Mouse (Mus musculus) adrenal gland, postnatal 14 days (tissue): ENCODE results near the gene 4933405L10Rik. TPM values are rescaled to one million over a fixed set of nuclear protein-coding genes. Genes with fewer than 3 reads are reported as not detected.

Source experiments
- DNase-seq: peaks from one replicate; pipeline ENCODE4 v3.0.0; 2021; ENCODE audit warnings: mixed read lengths
- total RNA-seq: library from RNA; stranded (reverse); gene quantifications from 2 replicates; pipeline ENCODE4 v1.2.3, GENCODE M21; 2021

The 4933405L10Rik gene
- total RNA-seq, 1 experiment from 2014 or later = not detected

DNA sequence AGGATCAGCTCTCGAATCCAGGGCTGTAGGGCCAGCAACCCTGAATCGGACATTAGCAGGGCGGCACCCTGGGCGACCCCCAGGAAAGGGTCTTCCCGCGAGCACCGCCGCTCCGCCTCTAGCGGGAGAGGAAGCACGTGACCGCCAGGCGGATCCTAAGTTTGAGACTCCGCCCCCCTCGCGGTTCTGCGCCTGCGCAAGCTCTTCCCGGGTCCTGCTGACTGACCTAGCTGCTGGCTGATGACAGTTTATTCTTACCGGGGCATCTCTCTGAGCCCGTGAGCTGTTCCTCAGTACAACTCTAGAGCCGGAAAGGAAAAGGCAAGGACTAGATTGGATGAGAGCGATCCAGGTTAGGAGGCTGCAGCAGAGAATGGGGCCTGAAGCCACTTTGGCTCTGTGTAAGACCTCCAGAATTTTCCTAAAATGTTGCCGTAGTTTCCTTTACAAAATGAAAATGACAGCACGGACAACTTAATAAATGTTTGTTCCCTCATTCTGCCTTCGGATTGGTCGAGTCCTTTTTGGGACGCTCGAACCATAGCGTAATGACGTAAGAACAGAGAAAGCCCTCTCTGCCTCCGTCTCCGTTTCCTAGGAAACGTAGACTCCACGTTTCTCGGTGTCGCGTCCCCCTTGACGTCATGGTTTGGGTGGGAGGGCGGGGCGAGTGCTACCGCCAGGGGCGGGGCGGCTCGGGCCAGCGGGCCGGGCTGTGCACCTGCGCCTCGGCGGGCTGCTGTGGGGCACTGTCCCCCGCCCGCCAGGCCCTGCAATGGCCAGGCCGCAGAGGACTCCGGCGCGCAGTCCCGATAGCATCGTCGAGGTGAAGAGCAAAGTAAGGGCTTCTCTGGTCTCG is 6.3 kb upstream of the 4933405L10Rik start, which contains the start of the genes Acd and Pard6a:
TSS of gene Acd (minus strand) at position 137 of the 859 bp plus-strand sequence.
TSS of gene Pard6a (plus strand) at position 183 of the 859 bp plus-strand sequence.
- DNase-seq = peak; percentile 98

DNA sequence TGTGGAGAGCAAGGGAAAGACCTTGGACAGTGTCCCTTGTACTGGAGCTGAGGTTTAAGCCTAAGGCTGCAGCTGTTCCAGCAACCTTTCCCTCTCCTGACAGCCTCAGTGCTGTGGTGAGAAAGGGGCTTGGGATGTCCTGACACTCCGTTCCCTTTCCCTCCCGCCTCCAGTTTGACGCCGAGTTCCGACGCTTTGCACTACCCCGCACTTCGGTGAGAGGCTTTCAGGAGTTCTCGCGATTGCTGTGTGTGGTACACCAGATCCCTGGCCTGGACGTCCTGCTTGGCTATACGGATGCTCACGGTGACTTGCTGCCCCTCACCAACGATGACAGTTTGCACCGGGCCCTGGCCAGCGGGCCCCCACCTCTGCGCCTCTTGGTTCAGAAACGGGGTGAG is 5.5 kb upstream of the 4933405L10Rik start:
- no peak for DNase-seq

DNA sequence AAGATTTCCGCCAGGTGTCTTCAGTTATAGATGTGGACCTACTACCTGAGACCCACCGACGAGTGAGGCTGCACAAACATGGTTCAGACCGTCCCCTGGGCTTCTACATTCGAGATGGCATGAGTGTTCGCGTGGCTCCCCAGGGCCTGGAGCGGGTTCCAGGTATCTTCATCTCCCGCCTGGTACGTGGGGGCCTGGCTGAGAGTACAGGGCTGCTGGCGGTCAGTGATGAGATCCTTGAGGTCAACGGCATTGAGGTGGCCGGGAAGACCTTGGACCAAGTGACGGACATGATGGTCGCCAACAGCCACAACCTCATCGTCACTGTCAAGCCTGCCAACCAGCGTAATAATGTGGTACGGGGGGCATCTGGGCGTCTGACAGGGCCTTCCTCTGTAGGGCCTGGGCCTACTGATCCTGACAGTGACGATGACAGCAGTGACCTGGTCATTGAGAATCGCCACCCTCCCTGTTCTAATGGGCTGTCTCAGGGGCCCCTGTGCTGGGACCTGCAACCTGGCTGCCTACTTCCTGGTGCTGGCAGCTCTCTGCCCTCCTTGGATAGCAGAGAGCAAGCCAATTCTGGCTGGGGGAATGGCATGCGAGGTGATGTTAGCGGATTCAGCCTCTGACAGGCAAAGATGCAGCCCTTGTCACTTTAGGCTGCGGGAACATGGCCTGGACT is 4.6 kb upstream of the 4933405L10Rik start:
- no peak for DNase-seq

DNA sequence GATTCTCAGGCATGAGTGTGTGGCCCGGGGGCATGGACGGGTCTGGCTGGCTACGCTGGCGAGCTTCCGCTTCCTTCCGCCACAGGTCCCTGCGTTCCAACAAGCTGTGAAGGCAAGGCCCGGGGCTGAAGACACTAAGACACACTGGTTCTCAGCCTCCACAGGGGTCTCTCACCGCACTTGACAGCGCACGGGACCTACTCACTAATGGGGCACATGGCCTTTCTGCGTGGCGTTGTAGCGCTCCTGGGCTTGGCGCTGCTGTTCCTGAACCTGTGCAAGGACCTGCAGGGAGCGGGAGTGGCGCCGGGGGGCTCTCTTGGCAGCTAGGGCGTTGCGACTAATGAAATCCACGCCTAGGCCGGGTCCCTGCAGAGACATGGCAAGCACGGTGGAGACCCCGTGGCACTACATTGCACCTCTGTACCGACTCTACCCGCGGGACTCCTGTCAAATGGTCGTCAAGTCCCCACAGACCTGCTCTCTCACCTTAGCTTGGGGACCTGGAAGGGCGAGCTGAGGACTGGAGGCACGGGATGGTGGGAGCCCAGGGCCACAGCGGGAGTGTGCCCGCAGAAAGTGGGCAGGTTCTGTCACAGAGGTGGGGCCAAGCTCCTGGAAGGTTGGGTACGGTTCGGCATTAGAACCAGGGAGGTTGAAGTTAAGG is 3.2 kb upstream of the 4933405L10Rik start:
- no peak for DNase-seq

DNA sequence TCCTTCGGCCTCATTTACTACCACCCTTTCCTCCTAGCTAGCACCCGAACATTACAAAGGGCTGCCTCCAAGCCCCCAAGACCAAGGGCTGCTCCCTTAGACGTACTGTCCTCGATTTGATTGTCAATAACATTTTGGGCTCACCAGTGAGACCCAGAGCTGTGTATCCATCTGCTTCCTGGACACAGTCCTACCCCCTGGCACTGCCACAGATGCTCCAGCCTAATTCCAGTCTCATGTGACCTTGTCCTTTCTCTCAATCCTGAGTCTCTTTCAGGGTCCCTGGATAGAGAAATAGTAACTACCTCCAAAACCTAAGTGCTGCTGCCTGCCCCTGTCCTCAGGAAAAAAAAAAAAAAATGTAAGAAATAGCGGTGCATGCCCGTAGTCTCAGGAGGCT is 2.5 kb upstream of the 4933405L10Rik start:
- DNase-seq = no peak

DNA sequence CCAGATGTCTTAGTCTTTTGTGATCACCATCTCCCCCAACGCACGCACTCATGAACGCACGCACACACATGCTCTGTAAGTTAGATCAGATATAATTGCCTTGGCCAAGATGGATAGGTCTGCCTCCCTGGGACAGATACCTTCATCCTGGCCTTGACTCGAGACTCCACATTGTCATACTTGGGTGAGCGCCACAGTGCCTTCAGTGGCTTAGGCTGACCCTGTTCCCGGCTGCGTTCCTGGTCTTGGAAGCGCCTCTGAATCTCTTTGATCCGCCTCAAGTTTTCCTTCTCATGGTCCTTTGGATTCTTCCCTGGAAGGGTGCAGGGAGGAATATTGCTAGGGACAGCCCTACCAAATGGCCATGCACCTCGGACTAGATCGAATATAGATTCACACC is 1.0 kb upstream of the 4933405L10Rik start:
- no peak for DNase-seq

DNA sequence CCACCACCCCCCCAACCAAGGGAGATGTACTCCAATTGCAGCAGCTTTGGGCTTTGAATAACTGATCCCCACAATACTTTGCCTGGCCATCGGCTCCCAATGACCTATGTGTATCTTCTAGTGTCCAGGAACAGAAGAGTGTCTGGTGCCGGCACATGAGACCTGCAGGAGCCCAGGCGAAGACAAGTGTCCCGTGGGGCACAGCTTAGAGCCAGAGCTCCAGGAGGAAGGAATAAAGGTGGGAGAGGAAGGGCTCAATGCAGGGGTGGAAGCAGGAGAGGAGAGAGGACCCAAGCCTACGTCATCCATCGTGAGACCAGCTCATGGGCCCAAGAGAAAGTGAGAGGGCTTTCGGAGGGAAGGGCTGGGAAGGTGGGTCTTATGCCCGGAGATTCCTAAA is 1.2 kb downstream of the 4933405L10Rik start:
- DNase-seq = no peak

DNA sequence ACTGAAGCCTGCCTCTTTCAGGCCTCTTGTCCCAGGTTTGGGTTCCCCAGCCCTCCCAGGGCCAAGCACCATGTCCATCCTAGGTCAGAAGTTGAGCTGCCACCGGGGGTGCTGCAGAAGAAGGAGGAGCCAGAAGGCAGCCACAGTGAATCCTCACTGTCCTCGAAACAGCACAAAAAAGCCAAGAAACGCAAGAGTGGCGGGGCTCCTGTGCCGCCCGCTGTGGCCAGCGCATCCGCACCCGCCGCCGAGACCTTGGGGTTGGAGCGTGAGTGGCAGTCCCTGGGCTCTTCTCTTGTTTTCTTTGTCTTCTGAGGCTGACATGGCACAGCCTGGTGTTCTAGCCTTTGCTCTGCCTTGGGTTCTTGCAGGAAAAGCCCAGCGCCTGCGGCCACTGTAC is 1.9 kb downstream of the 4933405L10Rik start:
- no peak for DNase-seq

DNA sequence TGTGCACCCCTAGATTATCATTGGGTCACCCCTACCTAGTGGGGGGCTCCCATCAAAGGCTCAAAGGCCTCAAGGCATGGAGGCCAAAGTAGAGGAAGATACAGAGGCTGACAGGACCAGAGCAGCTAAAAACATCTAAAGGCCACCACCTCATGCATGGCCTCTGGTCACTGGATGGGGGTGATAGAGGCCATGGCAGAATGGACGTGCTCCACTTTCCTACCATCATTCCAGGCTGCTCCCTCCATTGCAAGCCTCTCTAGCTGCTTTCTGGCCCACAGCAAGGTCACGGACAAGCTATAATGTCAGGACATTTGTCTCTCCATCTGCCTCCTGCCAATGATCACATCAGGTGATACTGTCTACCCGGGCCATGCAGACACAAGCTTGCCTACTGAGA is 4.8 kb downstream of the 4933405L10Rik start:
- DNase-seq = no peak

DNA sequence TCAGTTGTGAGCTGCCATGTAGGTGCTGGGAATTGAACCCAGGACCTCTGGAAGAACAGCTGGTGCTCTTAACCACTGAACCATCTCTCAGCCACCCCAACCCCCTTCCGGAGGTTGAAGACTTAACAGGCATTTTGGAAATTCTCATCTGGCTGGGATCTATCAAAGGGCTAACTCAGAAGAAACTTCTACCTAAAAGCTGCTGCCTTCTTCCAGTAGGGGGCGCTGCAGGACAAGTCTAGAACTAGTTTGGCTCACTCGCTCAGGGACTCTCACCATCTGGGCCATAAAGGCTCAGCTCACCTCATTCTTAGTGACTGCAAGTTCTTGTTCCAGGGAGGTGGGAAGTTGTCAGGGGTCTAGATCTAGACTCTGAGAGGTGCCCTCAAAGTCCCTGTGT is 6.7 kb downstream of the 4933405L10Rik start:
- DNase-seq = peak; percentile 95

DNA sequence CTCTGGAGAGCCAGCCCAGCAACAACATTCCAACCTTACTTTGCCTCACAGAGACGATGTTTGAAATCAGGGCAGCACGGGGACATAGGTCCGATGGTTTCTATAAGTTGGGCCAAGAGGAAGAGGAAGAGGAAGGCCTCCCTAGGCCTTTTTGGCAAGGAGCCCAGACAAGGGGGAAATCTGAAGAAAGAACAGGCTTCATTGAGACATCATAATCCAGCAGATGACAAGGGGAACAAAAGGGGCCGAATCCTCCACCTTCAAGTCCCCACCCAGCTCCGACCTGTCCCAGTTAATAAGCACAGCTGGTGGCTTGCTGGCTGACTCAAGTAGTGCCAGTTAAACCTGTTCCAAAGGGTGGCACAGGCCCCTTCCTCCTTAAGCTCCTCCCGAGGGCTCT is 7.6 kb downstream of the 4933405L10Rik start:
- DNase-seq = no peak

DNA sequence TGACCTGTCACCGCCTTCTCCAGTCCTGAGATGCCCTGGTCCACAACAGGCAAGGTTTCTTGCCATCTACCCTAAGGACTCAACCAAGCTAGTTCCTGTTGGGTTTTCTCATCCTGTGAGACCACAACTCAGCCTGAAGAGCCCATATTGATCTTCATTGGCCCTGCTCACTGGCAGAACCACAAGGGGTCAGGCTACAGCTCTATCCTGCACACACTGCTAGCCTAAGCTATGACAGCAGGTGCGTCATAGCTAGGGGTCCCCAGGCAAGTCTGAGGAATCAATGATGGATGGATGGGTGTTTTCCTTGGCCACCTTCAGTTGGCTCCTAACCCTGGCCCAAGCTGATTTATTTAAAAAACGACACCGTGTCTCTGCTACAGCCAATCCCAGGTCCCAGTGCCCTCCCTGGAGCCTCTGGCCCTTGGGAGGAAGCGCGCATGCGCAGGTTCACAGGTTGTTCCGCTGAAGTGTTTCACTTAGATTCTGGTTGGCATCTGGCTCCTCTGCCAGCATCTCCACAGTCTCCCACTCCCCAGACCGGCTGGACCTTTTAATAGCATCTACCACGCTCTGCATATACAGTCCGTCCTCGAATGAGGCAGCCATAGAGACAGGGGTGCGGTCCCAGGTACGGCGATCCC is 9.0 kb downstream of the 4933405L10Rik start:
- DNase-seq = no peak

DNA sequence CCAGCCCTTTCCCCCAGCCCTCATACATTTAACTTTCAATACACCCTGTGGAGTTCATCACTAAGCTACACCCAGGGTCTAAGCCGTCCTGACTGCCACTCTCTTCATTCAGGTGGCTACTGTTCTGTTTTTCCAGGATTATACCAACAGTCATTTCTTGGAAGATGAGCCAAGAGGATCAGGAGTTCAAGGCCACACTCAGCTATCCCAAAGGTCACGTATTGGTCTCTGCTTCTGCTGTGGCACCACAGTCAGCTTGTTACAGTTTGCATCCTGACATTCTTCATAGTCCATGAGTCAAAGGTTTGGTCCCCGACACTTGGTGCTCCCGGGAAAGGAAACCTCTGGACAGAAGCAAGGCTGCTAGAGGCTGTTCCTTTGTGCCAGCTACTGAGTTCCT is 12.2 kb downstream of the 4933405L10Rik start:
- no peak for DNase-seq

DNA sequence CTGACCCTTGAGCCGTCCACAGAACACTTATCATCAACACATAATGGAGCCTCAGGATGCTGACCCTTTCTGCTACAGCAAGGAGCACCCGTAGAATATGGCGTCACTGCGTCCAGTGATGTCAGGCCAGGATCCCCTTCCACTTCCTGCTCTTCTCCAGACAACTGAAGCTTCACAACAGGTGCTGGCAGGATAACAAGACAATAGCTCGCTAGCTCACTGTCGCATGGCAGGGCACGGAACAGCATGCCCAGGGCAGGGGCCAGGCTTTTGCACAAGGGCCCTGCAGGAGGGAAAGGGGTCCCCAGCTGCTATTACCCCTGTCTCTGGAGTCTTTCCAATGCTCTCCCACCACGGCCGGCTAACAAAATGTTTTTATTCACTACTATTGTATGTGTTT is 15.4 kb downstream of the 4933405L10Rik start:
- no peak for DNase-seq

DNA sequence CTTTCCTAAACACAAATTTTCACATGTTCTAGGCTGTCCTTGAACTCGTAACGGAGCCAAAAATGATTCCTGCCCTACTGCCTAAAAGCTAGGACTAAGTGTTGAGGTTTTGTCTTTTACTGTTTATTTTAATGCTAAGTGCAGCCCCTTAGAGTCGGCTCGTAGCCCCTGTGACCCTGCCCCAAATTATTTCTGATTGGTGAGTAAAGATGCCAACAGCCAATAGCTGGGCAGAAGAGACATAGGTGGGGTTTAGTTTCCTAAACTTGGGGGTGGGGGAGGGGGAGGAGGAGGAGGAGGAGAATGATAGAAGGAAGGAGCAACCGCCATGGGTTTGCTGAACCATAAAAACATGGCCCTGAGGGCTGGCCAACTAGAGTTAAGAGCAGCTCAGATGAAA is 18.3 kb downstream of the 4933405L10Rik start:
- no peak for DNase-seq

DNA sequence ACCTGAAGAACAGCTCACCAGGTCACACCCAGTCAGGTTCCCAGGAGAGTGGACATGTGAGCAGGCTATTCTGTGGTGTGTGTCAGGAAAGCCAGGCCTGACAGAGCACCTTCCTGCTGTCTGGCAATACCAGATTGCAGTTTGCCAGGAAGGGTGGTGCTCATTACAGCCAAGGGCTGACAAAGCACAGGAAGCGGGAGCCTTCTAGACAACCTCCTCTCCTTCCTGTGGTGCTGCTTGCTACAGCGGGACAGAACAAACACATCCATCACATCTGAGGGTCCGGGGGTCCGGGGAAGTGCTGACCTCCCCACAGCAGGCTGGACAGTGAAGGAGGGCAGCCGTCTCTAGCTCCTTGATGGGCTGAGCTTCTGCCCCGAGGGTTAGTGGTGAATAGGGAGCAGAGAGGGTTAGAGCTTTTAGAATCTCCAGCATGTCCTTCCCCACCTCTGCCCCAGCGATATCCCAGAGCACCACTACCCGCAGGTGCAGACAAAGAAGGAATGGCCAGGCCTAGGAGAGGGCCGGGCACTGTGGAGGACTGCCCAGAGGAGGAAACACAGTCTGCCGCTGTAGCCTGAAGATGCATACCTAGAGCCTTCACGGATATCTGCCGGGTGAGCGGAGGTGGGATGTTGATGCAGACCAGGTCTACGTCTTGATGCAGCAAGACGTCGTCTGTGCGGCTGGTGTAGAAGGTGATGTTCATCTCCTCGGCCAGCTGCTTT is 20.1 kb downstream of the 4933405L10Rik start:
- DNase-seq = peak; percentile 57

DNA sequence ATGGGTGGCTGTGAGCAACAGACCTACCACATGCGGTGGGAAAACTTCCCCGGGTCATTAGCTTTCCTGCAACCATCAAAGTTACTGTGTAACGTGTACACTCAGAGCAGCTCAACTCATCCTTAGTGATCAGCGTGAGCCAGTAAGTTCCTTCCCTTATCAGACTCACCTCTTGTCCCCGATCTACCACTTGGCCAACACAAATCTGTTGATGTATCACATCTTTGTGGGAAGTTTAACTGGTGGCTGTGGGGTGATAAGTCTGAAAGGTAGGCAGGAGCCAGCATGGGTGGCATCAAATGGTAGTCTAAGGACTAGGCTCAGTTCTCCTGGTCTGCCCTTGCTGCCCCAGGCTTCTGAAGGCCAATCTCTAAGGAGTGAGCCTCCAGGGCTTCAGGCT is 24.7 kb downstream of the 4933405L10Rik start:
- no peak for DNase-seq

DNA sequence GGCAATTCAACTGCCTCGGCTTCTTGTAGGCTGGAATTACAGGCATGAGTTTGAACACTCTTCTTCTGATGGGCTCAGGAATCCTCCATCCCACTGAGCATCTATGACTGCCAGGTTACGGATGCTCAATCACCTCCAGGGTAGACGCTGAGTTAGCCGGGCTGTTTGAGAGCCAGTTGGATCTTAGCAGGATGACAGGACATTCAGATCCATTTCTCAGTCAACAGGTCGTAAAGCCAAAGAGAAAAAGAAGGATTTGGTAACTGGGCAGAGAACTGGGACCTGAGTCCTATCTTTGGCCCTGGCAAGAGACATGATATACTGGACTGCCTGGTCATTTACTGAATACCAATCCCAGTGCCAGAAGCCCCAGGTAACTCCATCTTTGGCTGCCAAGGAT is 31.8 kb downstream of the 4933405L10Rik start:
- no peak for DNase-seq

DNA sequence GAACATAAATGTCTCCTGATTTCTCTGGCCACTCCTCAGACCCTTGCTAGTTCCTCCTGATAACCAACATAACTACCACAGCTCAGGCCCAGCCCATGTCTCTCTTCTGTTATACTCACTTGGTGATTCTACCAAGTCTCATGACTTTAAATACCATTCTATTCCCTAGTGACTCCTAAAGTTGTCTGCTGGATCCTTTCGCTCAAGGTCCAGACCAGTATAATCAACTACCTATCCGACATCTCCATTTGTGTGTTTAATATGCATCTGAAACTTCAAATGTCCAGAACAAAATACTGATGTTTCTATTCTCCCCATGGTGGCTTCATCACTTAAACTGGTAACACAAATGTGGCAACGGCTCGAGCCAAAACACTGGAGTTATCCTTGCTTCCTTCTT is 35.8 kb downstream of the 4933405L10Rik start:
- DNase-seq = peak; percentile 8

DNA sequence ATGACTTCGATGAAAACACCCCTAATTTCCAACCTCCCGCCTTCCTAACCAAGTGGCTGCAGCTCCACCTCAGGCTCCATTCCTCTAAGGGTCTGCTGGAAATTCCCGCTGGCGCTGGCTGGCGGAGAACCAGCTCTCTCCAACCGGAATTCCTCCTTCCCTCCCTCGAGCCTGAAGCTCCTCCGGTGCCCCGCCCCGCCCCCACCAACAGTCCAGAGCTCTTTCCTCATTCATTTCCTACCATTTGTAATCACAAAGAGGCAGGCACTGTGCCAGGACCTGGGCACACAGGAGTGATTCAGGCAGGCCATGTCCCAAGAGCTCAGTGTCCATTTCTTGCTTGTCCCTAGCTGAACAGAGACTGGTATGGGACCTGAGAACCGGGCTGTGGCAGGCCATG is 43.2 kb downstream of the 4933405L10Rik start:
- peak; percentile 96 for DNase-seq

DNA sequence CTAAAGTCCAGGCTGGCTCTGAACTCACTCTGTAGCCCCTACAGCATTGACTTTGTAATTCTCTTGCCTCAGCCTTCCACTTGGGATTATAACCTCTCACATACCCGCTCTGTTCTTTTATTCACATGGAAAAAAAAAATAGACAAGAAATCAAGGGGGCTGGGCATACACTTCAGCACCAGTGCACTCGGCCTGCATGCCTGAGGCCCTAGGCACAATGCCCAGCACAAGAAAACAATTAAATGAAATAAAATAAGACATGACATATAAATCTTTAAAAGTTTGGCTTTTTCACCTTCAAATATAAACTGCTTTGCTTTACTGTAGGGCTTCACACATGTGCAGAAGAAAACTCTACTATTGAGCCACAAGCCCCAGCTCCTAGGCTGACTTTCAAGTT is 46.5 kb downstream of the 4933405L10Rik start:
- no peak for DNase-seq

DNA sequence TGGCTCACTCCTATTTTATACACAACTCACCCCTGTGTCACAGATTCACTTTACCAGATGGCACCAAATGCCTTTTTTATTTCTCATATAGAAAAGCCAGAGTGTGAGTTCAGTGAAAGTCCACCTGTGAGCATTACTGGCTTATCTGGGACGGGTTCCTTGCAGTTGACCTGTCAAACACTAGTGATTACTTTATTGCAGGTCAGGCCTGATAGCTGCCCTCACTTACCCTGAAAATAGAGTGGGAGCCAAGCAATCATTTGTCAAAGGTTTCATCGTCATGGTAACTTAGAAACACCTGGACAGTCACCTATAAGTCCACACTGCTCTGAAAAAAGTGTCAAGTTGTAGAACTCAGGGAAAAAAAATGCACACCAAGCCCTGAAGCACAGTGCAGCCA is 47.2 kb downstream of the 4933405L10Rik start:
- no peak for DNase-seq
